Mouse (Mus musculus) inflammation-experienced regulatory T-cells, adult 16 weeks (primary cell): ENCODE measurements around the gene Msh4. TPM values are rescaled to one million over a fixed set of nuclear protein-coding genes. Genes with fewer than 3 reads are reported as not detected.

Experiments used
- polyA plus RNA-seq: library from polyadenylated mRNA; unstranded; fragments of 100-300 nt; shearing (Covaris generic); gene quantifications from one replicate; pipeline ENCODE4 v1.2.1, GENCODE M21; 2017

The Msh4 gene
- polyA plus RNA-seq, result not detected

GRCm38 (mm10) chr3:153906136-153906871 is at the start of gene Msh4:
Gene Msh4 (minus strand): TSS chr3:153906138.

GRCm38 (mm10) chr3:153944335-153944990 is 38.5 kb upstream of the Msh4 start, which contains the start of gene Acadm:
Gene Acadm (minus strand): TSS chr3:153944632.

GRCm38 (mm10) chr3:153912546-153913509 is 6.9 kb upstream of the Msh4 start, which contains the start of gene Rabggtb:
Gene Rabggtb (minus strand): TSS chr3:153913009.

GRCm38 (mm10) chr3:153844030-153844429 is 61.9 kb downstream of the Msh4 start, which contains the start of gene Asb17:
Gene Asb17 (plus strand): TSS chr3:153844209.

Other genes starting within 250 kb of the Msh4 start
- gene St6galnac3, start 181.0 kb downstream of the Msh4 start, polyA plus RNA-seq, result 60.2 TPM
- 0.18 TPM for gene Asb17, start 61.9 kb downstream of the Msh4 start, polyA plus RNA-seq
- 35.0 TPM for gene Rabggtb, start 6.9 kb upstream of the Msh4 start, polyA plus RNA-seq
- 59.8 TPM for gene Acadm, start 38.5 kb upstream of the Msh4 start, polyA plus RNA-seq
- gene Slc44a5, start 67.3 kb upstream of the Msh4 start, polyA plus RNA-seq, result not detected